Mouse (Mus musculus) layer of hippocampus, adult 9-10 months (tissue): ENCODE data around the gene Csad.

Source experiments
- DNase-seq: peaks from one replicate; pipeline ENCODE4 v3.0.0; 2022; ENCODE audit warnings: low spot score

The Csad gene

DNA sequence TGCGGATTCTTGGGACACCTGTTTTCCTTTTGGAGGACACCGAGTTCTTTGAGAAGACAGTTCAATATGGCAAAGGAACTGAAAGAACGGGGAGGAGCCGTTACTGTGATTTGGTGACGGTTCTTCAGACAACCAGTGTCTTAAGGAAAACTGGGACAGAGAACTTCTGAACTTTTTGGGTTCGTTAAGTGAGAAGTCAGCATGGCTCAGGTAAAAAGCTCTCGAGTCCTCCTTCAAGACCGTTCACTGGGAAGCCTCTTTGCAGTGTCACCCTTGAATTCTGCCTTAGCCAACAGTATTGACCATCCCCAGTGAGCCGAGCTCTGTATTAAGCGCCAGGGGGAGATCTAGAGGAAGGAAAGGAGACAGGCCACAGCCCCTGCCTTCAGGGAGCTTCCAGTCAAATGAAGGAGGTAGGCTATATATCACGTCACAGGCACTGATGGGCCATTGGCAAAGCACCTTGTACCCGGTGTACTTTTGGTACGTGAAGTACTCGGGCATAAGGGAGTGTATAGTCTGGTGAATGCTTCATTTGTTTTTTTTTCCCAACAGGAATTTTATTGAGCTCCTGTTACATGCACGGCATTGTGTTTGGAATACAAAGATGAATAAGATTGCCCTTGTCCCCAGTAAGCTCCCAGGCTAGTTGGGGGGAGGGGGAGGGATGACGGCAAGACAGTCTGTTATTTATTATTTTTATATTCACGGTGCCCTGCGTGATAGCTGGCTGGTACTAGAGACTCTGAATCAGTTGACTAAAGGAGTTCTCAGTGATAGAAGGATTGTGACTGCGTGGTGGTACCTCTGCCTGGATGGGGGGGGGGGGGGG lies at the start of gene Csad:
Csad (minus strand) TSS at position 51 of the 832 bp plus-strand sequence.
- peak; percentile 9 for DNase-seq

DNA sequence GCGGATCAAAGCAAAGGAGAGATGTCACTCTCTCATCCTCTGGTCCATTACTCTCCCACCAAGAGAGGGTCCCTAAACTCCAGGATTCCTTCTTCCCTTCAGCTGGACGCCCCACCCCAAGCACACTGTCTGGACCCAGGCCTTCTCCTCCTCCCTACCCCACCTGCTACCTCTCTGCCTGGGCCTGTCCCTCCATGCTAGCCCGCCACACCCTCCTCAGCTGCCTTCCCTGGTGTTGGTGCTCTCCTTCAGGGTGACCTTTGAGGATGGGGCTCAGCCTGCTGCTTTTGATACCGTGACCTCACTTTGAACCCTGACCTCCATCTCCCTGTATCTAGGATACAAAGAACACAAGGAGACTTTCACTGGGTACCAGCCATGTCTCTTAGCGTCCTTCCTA lies 46.0 kb upstream of the Csad start:
- no peak for DNase-seq

DNA sequence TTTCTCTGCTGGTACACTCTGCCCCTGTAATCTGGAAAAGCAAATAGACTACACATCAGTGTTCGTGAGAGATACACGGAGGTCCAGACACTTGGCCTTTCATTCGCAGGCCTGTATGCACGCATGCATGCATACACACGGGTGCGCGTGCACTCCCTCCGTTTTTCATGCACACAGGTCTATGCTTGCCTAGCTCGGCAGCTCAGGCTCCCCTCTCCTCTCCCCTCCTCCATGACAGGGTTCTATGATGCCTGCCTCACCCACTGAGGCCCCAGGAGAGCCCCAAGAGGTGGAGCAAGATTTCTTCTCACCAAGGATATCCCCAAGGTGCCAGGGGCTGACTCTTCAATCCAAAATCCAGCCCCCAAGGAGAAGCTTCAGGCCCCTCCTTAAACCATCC lies 45.4 kb upstream of the Csad start:
- DNase-seq: no peak

DNA sequence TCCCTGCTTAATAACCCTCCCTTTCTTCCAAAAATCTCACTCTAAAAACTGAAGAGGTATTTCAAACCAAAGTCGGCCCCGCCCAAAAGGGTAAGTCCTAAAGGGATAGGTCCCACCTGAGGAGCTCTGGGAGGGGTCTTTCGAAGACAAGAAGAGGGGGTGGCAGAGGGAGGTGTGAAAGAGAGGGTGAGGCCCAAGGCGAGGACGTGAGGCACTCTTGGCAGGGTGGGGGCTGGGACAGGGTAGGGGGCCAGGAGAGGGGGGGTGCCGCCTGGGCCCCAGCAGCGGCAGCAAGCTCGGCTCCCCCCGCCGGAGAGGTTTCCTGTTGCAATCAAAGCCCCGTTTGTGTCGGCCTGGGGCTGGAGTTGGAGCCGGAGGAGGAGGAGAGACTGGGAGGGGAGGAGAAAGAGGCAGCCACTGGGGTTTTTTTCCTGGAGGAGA lies 44.7 kb upstream of the Csad start:
- DNase-seq: no peak

DNA sequence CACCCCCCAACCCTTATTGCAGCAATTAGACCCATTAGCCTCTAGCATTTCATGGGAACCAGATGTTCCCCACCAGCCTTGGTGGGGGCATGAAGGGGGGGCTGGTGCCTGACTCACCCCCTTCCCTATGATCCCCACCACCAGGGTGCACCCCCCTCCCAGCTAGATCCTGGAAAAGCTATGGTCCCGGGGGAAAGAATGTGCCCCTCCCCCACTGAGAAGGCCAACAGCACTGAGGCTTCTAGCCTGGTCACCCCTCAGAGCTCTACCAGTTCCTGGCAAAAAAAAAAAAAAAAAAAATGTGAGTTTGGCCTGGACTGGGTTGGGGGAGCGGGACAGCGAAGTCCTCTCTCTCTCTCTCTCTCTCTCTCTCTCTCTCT lies 44.3 kb upstream of the Csad start:
- no peak for DNase-seq

DNA sequence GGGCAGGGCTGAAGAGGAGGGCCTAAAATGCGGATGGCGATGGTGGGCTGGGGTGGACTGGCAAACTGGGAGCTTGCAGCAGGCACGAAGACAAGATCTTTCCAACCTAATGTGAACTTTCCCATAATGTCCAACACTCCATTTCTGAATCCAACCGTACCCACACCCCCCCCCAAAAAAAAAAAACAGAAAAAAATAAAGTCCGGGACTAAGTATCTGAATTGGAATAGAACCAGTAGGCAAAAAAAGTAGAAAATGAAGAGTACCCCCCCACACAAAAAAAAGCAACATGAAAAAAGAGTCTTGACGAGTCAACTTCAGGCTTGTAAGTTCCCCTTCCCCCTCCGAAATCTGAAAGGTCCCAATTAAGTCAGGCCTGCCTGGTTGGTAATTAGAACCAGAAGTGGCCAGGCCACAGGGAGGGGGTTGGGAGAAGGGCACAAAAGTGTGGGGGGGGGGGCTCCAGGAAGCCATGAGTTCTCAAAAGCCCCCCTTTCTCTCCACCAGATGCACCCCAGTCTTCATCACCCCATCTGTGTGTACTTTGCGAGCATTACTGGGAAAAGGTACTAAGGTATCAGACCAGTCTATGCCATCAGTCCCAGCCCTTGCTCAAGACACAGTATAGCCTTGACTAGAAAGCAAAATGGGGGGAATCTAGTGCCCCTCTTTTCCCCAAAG lies 43.7 kb upstream of the Csad start:
- DNase-seq: no peak

DNA sequence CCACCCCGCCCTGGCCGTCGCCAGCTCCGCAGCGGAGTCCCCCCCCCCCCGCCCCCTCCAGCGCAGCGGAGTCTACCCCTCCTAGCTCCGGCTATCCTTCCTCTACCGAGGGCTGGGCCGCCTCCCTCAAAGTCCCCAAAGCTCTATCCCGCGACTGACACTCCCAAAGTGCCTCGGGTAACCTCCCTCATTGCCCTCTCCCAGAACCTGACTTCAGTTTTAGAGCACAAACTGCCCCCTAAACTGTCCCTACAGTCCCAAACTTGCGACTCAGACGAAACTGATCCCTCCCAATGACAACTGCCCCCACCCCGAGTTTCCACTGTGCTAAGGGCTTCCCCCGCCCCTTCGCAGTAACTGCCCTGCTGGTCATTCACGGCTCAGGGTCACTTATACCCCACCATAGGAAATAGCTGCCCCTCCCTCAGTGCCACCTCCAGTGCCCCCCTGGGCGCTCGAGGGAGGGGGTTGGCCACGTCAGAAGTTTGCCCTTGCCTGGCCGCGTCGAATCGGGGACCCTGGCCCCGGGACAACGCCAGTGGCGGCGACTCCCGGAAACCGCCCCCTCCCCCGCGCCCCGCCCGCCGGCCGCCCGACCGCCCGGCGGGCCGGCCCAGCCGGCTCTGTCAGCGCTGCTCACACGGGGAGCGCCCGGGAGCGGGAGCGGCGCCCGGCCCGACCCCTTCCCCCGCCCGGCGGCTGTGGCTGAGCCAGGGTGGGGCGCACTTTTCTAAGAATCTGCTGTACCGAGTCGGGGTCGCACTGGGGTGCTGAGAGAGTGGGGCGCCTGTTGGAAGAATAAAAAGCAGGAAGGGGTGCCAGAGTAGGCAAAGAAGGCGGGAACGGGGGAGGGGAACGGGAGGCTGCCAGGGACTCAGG lies 43.0 kb upstream of the Csad start:
- DNase-seq: no peak

DNA sequence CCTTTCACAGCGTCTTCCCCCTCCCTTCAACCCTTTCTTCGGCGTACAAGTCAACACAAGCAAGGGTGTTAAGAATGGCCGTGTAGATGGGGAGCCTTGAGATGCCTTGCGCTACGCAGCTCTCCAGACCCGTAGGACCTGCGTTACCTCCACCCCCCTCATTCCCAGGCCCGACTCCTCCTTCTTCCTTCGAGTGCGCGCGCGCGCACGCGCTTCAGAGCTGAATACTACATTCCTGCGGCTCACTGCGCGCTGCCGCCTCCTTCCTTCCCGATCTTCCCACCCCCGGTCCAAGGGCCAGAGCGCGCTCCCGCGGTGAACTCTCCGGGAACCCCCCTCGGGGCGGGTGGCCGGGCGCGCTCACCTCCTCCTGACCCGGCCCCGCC lies 42.3 kb upstream of the Csad start:
- no peak for DNase-seq

DNA sequence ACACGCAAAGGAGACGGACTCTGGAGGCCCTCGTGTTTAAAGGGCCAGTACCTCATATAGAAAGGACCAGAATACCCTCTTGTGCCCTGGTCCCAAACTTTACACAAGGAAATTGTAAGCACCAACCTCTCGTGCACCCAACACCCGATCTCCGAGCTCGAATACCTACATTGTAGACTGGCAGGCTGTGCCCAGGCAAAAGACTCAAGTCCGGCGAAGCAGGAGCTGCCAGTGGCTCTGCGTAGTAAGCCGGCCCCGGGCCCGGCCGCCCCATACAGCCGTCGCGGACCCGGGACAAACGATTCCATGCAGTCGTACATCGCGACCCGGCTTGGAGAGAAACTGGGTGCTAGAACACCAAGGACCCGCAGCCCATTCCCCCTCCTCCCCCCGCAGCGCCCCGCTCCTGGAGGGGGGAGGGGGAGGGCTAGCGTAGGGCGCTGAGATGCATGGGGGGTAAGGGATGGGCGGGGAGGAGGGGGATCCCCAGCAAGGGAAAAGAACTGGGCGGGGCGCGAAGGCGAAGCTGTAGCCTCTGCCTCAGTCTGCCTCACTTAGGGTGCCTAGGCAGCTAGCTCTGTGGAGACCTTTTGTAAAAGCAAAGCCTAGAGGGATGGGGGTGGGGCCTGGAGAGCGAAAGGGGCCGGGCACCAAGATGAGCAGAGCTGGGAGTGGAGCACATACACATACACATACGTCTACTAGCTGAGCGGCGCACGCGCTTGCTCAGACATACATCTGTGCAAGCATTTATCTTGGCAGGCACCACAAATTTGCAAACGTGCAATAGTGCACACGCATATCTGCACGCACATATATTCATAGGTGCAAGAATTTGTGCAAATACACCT lies 41.6 kb upstream of the Csad start:
- no peak for DNase-seq

DNA sequence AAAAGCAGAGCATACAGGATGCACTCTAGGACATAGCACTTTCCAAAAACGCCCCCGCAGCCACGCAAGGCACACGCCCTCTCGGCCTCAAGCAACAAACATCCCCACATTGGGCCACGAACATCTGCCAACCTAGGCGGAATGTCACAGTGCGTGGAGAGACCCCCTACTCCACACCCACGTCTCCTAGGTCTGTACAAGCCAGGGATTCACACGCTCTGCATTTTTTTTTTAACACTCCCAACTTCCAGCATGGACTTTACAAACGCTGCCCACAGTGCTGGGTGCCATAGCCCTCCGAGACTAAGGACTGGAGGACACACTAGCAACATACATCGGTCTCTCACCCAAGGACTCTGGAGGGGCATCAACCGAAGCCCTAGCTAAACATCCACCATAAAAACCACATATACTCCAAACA lies 40.9 kb upstream of the Csad start:
- no peak for DNase-seq

DNA sequence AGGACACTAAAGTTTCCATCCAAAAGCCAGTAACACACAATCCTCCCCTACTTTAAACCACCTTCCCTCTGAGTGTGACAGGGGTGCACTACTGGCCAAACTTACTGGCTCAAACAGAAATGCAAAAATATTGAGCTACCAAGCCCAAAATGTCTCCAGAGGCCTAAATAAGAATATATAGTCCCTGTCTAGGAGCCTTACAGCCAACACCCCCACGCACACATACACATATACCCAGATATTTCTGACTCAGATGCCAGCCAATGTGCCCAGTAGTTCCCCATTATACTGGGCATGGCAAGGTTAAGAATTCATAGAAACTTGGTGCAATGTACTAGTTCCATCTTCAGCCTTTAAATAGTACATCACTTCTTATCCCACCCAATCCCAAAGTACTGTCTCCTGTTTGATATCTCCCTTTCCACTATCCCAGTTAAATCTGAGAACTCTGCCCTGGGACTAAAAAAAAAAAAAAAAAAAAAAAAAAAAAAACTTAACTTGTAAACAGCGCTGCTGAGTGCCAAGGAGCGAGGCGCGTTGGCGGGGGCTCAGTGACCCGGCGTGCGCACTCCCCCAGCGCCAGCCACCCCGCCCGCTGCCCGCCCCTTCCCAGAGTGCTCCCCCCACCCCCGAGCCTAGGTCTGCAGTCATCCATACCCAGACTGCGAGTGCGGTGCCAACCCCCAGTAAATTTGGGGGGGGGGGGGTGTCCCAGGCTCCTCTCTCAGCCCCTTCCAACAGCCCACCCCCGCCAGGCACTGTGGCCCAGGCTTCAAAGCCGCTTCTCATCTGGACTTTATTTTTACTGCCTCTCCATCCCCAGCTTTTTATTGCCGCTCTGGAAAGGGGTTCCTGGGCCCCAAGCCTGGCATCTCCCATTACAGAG lies 40.0 kb upstream of the Csad start:
- DNase-seq: no peak

DNA sequence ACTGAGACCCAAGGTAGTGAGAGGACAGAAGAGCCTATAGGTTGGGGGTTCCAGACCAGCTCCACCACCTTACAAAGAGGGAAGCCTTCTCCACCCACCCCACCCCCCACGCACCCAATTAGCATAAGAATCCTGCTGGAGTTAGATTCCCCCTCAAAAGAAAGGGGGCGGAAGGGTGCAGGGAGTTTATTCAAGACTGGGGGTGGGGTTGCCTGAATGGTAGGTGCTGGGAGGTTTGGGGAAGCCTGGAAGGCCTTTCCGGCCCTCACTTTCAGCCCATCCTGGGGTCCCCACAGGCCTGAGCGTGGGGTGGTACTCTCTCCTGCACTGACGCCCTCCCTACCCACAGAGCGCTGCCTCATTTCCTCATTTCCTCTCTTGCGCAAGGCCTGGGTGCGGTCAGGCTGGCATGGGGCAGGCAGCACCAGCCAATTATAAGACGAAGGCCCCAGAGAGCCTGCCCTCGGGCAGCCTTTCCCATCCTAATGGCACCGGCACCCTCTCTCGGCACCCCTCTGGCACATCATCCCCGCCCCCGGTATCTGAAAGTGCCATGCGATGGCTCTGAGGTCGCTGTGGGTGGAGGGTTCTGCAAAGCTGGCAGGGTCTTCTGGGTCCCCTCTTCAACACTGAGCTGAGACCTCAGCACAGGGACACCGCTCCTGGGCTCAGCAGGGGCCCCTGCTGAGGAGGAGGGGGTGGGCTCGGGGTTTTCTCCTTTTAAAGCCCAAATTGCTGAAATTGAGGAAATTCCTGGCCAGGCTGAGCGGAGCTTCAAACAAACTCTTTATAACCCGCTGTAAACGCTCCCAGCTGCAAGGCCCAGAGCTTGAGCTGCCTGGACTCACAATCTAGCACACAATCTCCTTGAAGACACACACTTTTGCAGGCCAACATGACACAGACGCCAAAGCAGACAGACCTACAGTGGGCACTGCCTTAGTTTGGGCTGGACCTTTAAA lies 39.0 kb upstream of the Csad start:
- no peak for DNase-seq

DNA sequence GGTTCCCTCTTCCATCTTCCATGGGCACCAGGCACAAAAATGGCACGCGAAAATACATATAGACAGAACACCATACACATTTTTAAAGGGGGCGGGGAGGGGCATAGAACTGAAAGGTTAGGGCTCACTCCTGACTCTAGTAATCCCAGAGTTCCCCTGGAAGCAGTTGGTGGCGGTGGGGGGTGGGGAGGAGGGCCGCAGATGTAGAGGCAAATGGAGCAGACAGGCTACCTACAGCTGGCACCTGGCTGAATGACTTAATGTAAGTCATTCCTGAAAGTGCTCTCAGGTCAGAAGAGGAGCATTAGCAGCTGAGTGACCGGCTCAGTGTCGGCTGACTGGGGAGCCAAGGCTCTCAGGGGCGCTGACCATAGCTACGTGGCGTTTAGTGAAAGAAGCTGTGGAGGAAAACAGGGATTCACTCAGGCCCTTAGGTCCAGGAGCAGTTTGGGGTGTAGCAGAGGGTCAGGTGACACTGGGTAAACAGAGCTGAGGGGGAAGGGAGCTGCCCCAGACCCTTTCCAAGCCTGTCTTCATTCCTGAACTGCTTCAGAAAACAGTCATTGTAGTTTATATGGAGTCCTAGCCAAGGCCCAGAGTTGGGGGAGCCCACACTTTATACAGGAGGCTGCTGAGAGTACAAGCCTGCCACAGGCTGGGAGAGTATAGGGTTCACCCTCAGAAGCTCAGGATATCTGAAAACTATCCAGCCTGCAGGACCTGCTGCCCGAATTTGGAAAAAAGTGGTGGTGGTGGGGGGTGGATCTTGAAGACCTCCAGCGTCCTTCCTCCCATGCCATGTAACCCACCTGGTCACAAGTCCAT lies 38.1 kb upstream of the Csad start:
- DNase-seq: no peak

DNA sequence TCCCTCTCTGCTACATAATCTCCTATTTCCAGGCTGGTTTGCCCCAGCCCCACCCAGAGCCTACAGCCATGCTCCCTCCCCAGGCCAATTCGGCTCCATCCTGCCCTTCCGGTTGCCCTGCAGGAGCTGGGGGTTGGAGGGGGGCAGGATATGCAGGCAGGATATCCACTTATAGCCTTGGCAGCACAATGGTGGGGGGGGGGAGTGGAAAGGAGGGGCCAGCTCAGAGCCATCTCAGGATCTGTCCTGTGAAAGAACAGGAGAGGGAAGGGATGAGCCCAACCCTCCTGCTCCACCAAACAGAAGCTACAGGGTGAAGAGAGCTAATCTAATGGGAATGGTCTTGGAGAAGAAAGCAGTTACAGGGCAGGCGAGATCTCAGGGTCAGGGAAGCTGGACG lies 36.1 kb upstream of the Csad start:
- DNase-seq: no peak

DNA sequence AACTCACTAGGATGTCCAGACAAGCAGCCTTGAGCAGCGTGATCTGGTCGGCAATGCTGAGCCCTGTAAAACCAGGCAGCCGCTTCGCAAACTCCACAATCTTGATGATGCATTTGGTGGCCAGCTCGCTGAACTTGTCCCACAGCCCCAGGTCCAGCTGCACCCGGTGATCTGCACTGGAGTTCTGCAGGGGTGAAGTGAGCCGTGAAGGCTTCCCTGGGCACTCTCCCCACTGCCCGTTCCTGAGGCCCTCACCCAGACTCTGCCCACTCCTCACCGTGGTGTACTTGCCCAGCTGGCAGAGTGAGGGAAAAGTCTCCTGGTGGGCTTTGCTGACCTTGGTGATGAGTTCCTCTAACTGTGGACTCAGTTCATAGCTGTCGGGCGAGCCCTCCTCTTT lies 35.3 kb upstream of the Csad start:
- DNase-seq: no peak

DNA sequence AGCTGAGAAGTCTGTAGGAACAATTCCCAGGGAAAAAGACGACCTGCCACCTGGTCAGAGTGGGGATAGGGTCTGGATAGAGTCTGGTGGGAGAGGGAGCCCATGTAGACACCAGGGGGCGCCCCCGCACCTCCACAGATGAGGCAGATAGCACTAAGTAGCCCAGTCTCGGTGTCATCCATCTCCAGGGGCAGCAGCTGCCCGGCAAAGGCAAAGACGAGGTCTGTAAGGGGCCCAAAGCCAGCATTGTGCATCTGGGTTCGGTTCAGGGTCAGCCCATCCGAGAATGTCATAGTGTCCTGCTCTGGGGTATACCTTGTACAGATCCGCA lies 34.7 kb upstream of the Csad start:
- DNase-seq: no peak

DNA sequence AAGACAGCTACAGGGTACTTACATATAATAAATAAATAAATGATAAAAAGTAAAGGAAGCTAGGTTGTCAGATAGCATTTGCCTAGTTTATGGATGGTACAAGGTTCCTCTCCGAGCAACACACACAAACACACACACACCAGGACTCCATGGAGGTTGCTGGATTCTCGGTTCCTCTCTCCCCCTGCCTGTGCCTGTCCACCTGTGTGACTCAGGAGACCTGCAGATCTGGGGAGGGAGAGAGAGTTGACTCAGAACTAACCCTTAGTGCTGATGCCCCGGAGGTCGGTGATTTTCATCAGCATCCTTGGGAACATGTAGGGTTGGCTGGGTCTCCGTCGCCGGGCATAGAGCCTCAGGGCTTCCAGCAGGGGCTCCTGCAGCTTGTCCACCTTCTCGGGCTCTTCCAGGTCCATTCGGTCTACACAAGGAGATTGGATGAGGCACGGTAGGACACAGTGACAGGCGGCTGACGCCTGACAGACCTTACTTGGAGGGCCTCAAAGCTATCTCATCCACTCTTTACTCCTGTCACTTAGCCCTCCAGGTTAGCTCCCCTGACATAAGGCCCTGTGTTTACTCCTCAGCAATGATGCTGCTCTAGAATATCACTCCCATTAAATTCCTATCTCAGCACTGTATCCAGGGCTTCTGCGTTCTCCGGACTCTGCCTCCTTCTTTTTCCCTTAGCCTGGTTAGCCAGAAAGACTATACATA lies 34.2 kb upstream of the Csad start:
- DNase-seq: no peak

DNA sequence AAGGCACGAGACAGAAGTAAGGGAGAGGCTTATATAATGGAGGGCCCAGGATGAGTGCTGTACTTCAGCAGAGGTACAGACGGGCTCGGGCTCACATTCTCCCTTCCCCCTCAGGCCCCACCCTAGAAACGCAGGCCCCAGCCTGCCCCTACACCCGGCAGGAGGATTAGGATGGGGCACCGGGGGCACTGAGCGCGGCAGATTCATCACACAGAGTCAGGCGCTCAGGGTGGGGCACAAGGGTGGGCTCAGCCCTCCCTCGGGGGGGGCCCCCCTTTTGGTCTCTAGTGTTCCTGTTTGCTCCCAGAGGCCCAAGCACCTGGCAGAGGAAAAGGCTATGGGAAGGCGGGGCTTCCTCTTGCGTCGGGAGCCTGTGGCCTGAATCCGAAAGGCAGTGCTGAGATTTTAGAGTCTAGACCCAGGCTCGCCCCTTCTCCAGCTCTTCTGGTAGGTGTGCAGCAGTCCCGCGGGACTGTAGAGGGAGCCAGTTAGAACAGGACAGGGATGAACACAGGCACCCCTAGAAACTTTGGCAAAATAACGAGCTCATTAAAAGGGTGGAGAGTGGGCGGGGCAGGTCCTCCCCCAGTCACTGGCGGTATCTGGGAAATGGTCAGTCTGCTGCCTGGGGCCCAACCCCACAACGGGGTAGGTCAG lies 31.0 kb upstream of the Csad start:
- DNase-seq: no peak
